19 mouse cellular contexts compared by ENCODE assay signal in genomic region chr4:12647732-12648131, GRCm38 (mm10).
DNase-seq lines count a peak whose midpoint lies in the region; ATAC-seq and TF ChIP-seq lines count a peak whose summit lies in the region.
"Had no signal": no experiment of that assay in that cellular context is flagged by ENCODE, and none has a peak within 500 bp of the region (broad histone marks: within the 10 kb centered on the region; RNA-seq: fewer than 3 reads in every experiment).

No protein-coding gene starts in this region.

- no peak overlapping the region for H3K4me2 ChIP-seq in lung, embryonic 16.5 days (ENCODE audit: low read depth, low read length)
- no peak overlapping the region for H3K4me2 ChIP-seq in forebrain, embryonic 13.5 days
- no peak overlapping the region for H3K4me2 ChIP-seq in forebrain, postnatal 0 days (ENCODE audit: low read depth)
- H3K4me2 ChIP-seq: embryonic facial prominence, embryonic 13.5 days; heart, embryonic 11.5 days; hindbrain, embryonic 15.5 days had no signal

- peak; percentile 43; the same call in 1 of the 2 replicates for ATAC-seq in lung, embryonic 16.5 days (ENCODE audit: low read depth)
- ATAC-seq in common myeloid progenitor, adult 5-6 weeks (replicated peaks; ENCODE audit: low read depth, poor library complexity, severe bottlenecking), result peak; percentile 97
- no peak for ATAC-seq in forebrain, embryonic 13.5 days
- ATAC-seq in forebrain, postnatal 0 days, result no peak
- ATAC-seq: activated CD4-positive, CD25-positive, alpha-beta regulatory T cell, adult 4 months; forebrain, embryonic 14.5 days; Patski had no signal

- no peaks in the 10 kb centered on the region for H3K4me1 ChIP-seq in lung, embryonic 16.5 days (replicated peaks; ENCODE audit: control insufficient read depth, insufficient read depth, low read length)
- H3K4me1 ChIP-seq in forebrain, embryonic 13.5 days, result peaks cover under 1% of the 10 kb centered on the region; the same call in 1 of the 2 replicates
- no peaks in the 10 kb centered on the region for H3K4me1 ChIP-seq in forebrain, postnatal 0 days (ENCODE audit: insufficient read depth)
- H3K4me1 ChIP-seq: hindbrain, embryonic 15.5 days had no signal

- DNase-seq in embryo, embryonic 11 days, result peak; percentile 28
- no peak for DNase-seq in embryo, embryonic 9.5 days (ENCODE audit: extremely low spot score)
- no peak for DNase-seq in lung, postnatal 10 days
- no peak for DNase-seq in forebrain, postnatal 0 days
- DNase-seq: adrenal gland, postnatal 14 days; cerebellum, adult 11-12 months; cerebellum, adult 9-10 months; cerebellum, postnatal 25 days; heart, adult 18-20 months had no signal

- no peaks in the 10 kb centered on the region for H3K9me3 ChIP-seq in lung, embryonic 16.5 days (ENCODE audit: control insufficient read depth, low read length)
- H3K9me3 ChIP-seq in forebrain, embryonic 13.5 days (replicated peaks), result no peaks in the 10 kb centered on the region
- H3K9me3 ChIP-seq in forebrain, postnatal 0 days (ENCODE audit: low read length), result no peaks in the 10 kb centered on the region
- H3K9me3 ChIP-seq: embryonic facial prominence, embryonic 13.5 days; hindbrain, embryonic 15.5 days had no signal

- no peak overlapping the region for H3K27ac ChIP-seq in lung, embryonic 16.5 days (ENCODE audit: low read length)
- H3K27ac ChIP-seq in forebrain, embryonic 13.5 days, result no peak overlapping the region
- no peak overlapping the region for H3K27ac ChIP-seq in forebrain, postnatal 0 days (ENCODE audit: low read depth, low read length)
- H3K27ac ChIP-seq: embryonic facial prominence, embryonic 13.5 days; hindbrain, embryonic 15.5 days had no signal

- no peak for TF ChIP-seq CTCF in forebrain, postnatal 0 days (IDR thresholded peaks at IDR 0.05; ENCODE audit: low read depth)

- no peaks in the 10 kb centered on the region for H3K36me3 ChIP-seq in lung, embryonic 16.5 days (ENCODE audit: control insufficient read depth, insufficient read depth, low read length)
- H3K36me3 ChIP-seq in forebrain, embryonic 13.5 days (ENCODE audit: poor library complexity, severe bottlenecking), result no peaks in the 10 kb centered on the region
- no peaks in the 10 kb centered on the region for H3K36me3 ChIP-seq in forebrain, postnatal 0 days (ENCODE audit: insufficient read depth)
- H3K36me3 ChIP-seq: embryonic facial prominence, embryonic 13.5 days; hindbrain, embryonic 15.5 days had no signal

- no peak overlapping the region for H3K4me3 ChIP-seq in lung, embryonic 16.5 days (ENCODE audit: low read length)
- no peak overlapping the region for H3K4me3 ChIP-seq in forebrain, embryonic 13.5 days
- H3K4me3 ChIP-seq in forebrain, postnatal 0 days (ENCODE audit: low read depth, low read length), result no peak overlapping the region
- H3K4me3 ChIP-seq: embryonic facial prominence, embryonic 13.5 days; hindbrain, embryonic 15.5 days had no signal

- no peak overlapping the region for H3K9ac ChIP-seq in lung, embryonic 16.5 days (ENCODE audit: low read length)
- no peak overlapping the region for H3K9ac ChIP-seq in forebrain, embryonic 13.5 days
- H3K9ac ChIP-seq in forebrain, postnatal 0 days, result no peak overlapping the region
- H3K9ac ChIP-seq: embryonic facial prominence, embryonic 13.5 days; hindbrain, embryonic 15.5 days had no signal

- H3K27me3 ChIP-seq in lung, embryonic 16.5 days (ENCODE audit: control insufficient read depth, insufficient read depth, low read depth, low read length), result no peaks in the 10 kb centered on the region
- no peaks in the 10 kb centered on the region for H3K27me3 ChIP-seq in forebrain, embryonic 13.5 days
- H3K27me3 ChIP-seq in forebrain, postnatal 0 days (ENCODE audit: insufficient read depth, low read length), result no peaks in the 10 kb centered on the region
- H3K27me3 ChIP-seq: CH12.LX; embryonic facial prominence, embryonic 13.5 days; hindbrain, embryonic 15.5 days; Patski had no signal

- 22% methylated on average over 3 of the region's 3 CpGs for WGBS in lung, embryonic 16.5 days
- 75% methylated on average over 3 of the region's 3 CpGs for WGBS in forebrain, embryonic 13.5 days
- 69% methylated on average over 3 of the region's 3 CpGs for WGBS in forebrain, postnatal 0 days

Comparison
In these comparisons a context has a peak if more than half of its experiments do, and no peak if none do; other contexts are left out.
1. ATAC-seq: peak in lung, embryonic 16.5 days (single experiment) and common myeloid progenitor, adult 5-6 weeks (single experiment); none in forebrain, embryonic 13.5 days (single experiment) and forebrain, postnatal 0 days (single experiment).